Mouse (Mus musculus) hindbrain, embryonic 11.5 days (tissue): ENCODE measurements at regions not wholly inside any gene's neighbourhood (a gene's known extent, or its start where the extent isn't known, plus 50 kb on each side); places are given as distances from the start of the nearest gene placed in this dataset.

Experiments
- ATAC-seq: fragments of 200-750 bp; cut with Nextera tagmentation; 2 replicates; pipeline ENCODE4 v1.8.0; 2017; ENCODE audit warnings: mild to moderate bottlenecking, moderate TSS enrichment, moderate library complexity; ENCODE audit not compliant: low FRiP score
- DNase-seq: peaks from one replicate; pipeline ENCODE4 v3.0.0-alpha.2; 2015; ENCODE audit warnings: low spot score
- H3K27ac ChIP-seq: fragments of 300-500 bp; sonication (generic); 2 replicates; pipeline ENCODE4 v1.5.1; 2014; ENCODE audit warnings: mild to moderate bottlenecking, low read depth, low read length
- H3K27me3 ChIP-seq: fragments of 300-500 bp; sonication (generic); 2 replicates; pipeline ENCODE4 v1.6.1; 2014; ENCODE audit warnings: mild to moderate bottlenecking, low read length, moderate library complexity, mixed read lengths; ENCODE audit not compliant: control insufficient read depth, insufficient read depth
- H3K36me3 ChIP-seq: fragments of 300-500 bp; sonication (generic); 2 replicates; pipeline ENCODE4 v1.6.1; 2014; ENCODE audit warnings: mild to moderate bottlenecking, low read length, moderate library complexity, mixed read lengths; ENCODE audit not compliant: control insufficient read depth, insufficient read depth
- H3K4me1 ChIP-seq: fragments of 300-500 bp; sonication (generic); replicated peaks from 2 replicates; pipeline ENCODE4 v1.6.1; 2014; ENCODE audit warnings: low read length, mixed read lengths; ENCODE audit not compliant: control insufficient read depth, insufficient read depth
- H3K4me2 ChIP-seq: fragments of 300-500 bp; sonication (generic); replicated peaks from 2 replicates; pipeline ENCODE4 v1.6.1; 2014; ENCODE audit warnings: mild to moderate bottlenecking, low read depth, low read length
- H3K4me3 ChIP-seq: fragments of 300-500 bp; sonication (generic); 2 replicates; pipeline ENCODE4 v1.5.1; 2014; ENCODE audit warnings: low read depth, low read length
- H3K9ac ChIP-seq: fragments of 300-500 bp; sonication (generic); 2 replicates; pipeline ENCODE4 v1.6.1; 2014; ENCODE audit warnings: low read depth, low read length
- H3K9me3 ChIP-seq: fragments of 300-500 bp; sonication (generic); 2 replicates; pipeline ENCODE4 v1.6.1; 2016; ENCODE audit warnings: low read length; ENCODE audit not compliant: control insufficient read depth
- WGBS: fragments of 180-500 bp; shearing (Covaris S2); extraction: QIAGEN DNeasy Blood & Tissue Kit; methylation state at CpG from one replicate; pipeline ENCODE4 v1.1.7; 2014; 5-methylcytosine and 5-hydroxymethylcytosine counted together

DNA sequence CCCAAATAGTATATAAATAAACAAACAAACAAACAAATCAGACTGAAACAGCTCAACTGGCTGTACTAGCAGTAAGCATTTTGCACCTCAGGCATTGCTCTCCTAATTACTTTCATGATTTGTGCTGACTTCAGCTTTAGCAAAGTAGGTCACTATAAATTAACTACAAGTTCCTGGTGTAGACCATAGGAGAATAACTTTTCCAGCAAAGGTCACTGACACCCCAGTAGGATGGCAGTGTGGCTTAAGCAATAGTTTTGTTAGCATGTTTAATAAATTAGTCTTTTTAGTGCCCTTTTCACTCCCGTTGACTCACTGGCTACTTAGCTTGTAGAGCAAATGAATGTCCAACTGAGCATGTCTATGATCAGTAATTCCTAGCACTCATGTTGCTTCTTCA lies 304.6 kb downstream of the G6pd2 start:
- Histone ChIP-seq H3K27ac (no peak overlapping the region), H3K4me2 (no peak overlapping the region), H3K4me3 (no peak overlapping the region), H3K27me3 (no peaks in the 10 kb centered on the region), H3K9me3 (no peaks in the 10 kb centered on the region), H3K9ac (no peak overlapping the region), H3K4me1 (no peaks in the 10 kb centered on the region), H3K36me3 (no peaks in the 10 kb centered on the region)
- ATAC-seq (no peak), DNase-seq (no peak)
- 82% methylated on average over 1 of the region's 1 CpGs for WGBS

- no peak for ATAC-seq
Observed at GRCm38 (mm10) chr5:62113664-62114063, 305.0 kb downstream of the G6pd2 start.

GRCm38 (mm10) chr5:62145178-62145577 lies 336.6 kb downstream of the G6pd2 start:
- DNase-seq (no peak), ATAC-seq (peak; percentile 63)
- Histone ChIP-seq H3K27me3 (no peaks in the 10 kb centered on the region), H3K4me1 (no peaks in the 10 kb centered on the region), H3K9ac (no peak overlapping the region), H3K36me3 (no peaks in the 10 kb centered on the region), H3K4me2 (no peak overlapping the region), H3K4me3 (no peak overlapping the region), H3K27ac (no peak overlapping the region), H3K9me3 (no peaks in the 10 kb centered on the region)

More at GRCm38 (mm10) chr5:62113664-62114063, 305.0 kb downstream of the G6pd2 start:
- H3K27ac ChIP-seq = no peak overlapping the region
- no peaks in the 10 kb centered on the region for H3K9me3 ChIP-seq
- no peak overlapping the region for H3K9ac ChIP-seq
- H3K27me3 ChIP-seq = no peaks in the 10 kb centered on the region
- DNase-seq = no peak
- H3K4me3 ChIP-seq = no peak overlapping the region
- no peaks in the 10 kb centered on the region for H3K36me3 ChIP-seq
- H3K4me2 ChIP-seq = no peak overlapping the region
- H3K4me1 ChIP-seq = no peaks in the 10 kb centered on the region
- 93% methylated on average over 1 of the region's 1 CpGs for WGBS

DNA sequence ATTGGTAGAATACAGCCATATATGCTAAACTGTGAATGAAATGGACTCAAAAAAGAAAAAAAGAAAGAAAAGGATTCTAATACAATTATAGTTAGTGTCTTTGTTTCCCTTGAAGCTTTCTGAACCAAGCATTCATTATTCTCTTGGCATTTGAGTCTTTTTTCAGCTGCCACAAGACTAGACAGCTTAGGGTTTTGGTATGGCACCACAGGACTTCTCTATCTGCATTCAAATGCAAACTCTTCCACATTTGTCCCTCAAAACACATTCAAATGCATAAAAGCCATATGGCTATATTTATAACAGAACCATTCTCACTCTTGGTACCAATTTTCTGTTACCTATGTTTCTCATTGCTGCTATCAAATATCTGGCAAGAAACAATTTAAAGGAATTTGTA lies 338.8 kb downstream of the G6pd2 start:
- ATAC-seq = 0 out of 2 replicates have a peak, but pooled peaks have one; percentile 18
- H3K9me3 ChIP-seq = no peaks in the 10 kb centered on the region
- DNase-seq = no peak

GRCm38 (mm10) chr5:62160528-62160927 lies 351.9 kb downstream of the G6pd2 start:
- Histone ChIP-seq H3K4me2 (no peak overlapping the region), H3K27me3 (no peaks in the 10 kb centered on the region), H3K27ac (no peak overlapping the region), H3K9ac (no peak overlapping the region), H3K9me3 (no peaks in the 10 kb centered on the region), H3K36me3 (no peaks in the 10 kb centered on the region), H3K4me1 (no peaks in the 10 kb centered on the region), H3K4me3 (no peak overlapping the region)
- DNase-seq (no peak), ATAC-seq (no peak)
- WGBS = 87% methylated on average over 2 of the region's 2 CpGs

More for the DNA sequence above, 338.8 kb downstream of the G6pd2 start:
- Histone ChIP-seq H3K27me3 (no peaks in the 10 kb centered on the region), H3K27ac (no peak overlapping the region), H3K4me1 (no peaks in the 10 kb centered on the region), H3K36me3 (no peaks in the 10 kb centered on the region), H3K9ac (no peak overlapping the region), H3K4me3 (no peak overlapping the region), H3K4me2 (no peak overlapping the region)

GRCm38 (mm10) chr5:62192073-62192472 lies 383.5 kb downstream of the G6pd2 start:
- Histone ChIP-seq H3K27ac (no peak overlapping the region), H3K9ac (no peak overlapping the region), H3K36me3 (no peaks in the 10 kb centered on the region), H3K27me3 (no peaks in the 10 kb centered on the region), H3K9me3 (no peaks in the 10 kb centered on the region), H3K4me3 (no peak overlapping the region), H3K4me1 (no peaks in the 10 kb centered on the region), H3K4me2 (no peak overlapping the region)
- ATAC-seq (no peak), DNase-seq (no peak)
- WGBS = 87% methylated on average over 2 of the region's 2 CpGs

DNA sequence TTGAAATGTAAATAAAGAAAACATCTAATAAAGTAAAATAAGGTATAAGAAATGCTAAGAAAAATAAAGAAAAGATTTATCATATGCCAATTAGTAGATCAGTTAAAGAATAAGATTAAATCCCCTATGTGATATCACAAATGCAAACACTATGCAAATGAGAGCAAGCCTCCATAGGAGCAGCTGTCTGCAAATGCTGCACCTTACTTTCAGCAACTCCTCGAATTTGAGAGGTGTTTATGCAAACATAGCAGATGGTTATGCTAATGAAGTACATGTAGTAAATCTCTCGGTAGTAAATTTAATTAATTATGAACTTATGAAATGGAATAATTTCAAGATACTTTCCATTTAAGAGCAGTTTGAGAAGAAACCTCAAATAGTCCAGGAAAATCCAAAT lies 396.8 kb downstream of the G6pd2 start:
- 57% methylated on average over 2 of the region's 2 CpGs for WGBS
- no peaks in the 10 kb centered on the region for H3K4me1 ChIP-seq
- no peaks in the 10 kb centered on the region for H3K9me3 ChIP-seq
- H3K4me2 ChIP-seq = no peak overlapping the region
- DNase-seq = no peak
- H3K27me3 ChIP-seq = no peaks in the 10 kb centered on the region
- ATAC-seq = peak; percentile 60
- no peaks in the 10 kb centered on the region for H3K36me3 ChIP-seq
- no peak overlapping the region for H3K27ac ChIP-seq
- H3K9ac ChIP-seq = no peak overlapping the region
- no peak overlapping the region for H3K4me3 ChIP-seq
